Mouse (Mus musculus): Measurements from ENCODE around the gene Teddm1a. TPM values are rescaled to one million over a fixed set of nuclear protein-coding genes. Genes with fewer than 3 reads are reported as not detected.

Teddm1a gene
- total RNA-seq, 1 experiment: not detected

GRCm38 (mm10) chr1:153930431-153930830, 38.9 kb downstream of the Teddm1a start:
- no peak overlapping the region for H3K9ac ChIP-seq (ENCODE audit: insufficient read depth, low read depth, low read length, poor library complexity, severe bottlenecking)
- TF ChIP-seq ZNF384 (IDR thresholded peaks at IDR 0.05; ENCODE audit: low read depth, low read length): no peak
- no peak for TF ChIP-seq ZC3H11A (IDR thresholded peaks at IDR 0.05; ENCODE audit: borderline replicate concordance, low read depth, low read length)
- TF ChIP-seq CHD2 (IDR thresholded peaks at IDR 0.05; ENCODE audit: low read depth, low read length): no peak

GRCm38 (mm10) chr1:153933772-153934171, 42.2 kb downstream of the Teddm1a start:
- Histone ChIP-seq H3K27ac (ENCODE audit: insufficient read depth, low read depth, low read length, poor library complexity, severe bottlenecking) (no peak overlapping the region), H3K4me3 (ENCODE audit: insufficient read depth in 1 of 2, low read depth in 1 of 2, low read length in 2 of 2, poor library complexity in 1 of 2, severe bottlenecking in 1 of 2) (no peak overlapping the region), H3K9ac (ENCODE audit: insufficient read depth, low read depth, low read length, poor library complexity, severe bottlenecking) (no peak overlapping the region), H3K36me3 (ENCODE audit: control insufficient read depth, insufficient read depth, low read length, poor library complexity, severe bottlenecking) (no peaks in the 10 kb centered on the region), H3K9me3 (ENCODE audit: control insufficient read depth, insufficient read depth, low read depth, low read length) (no peaks in the 10 kb centered on the region), H3K4me1 (ENCODE audit: control insufficient read depth in 2 of 2, insufficient read depth in 2 of 2, low read length in 2 of 2, poor library complexity in 1 of 2) (peaks cover 0 to 5% of the 10 kb centered on the region in 2 experiments; a peak in 1 of 4 replicates)
- in situ Hi-C loops (cut with MboI; ENCODE audit: low sequenced_read_pairs in 2 of 2, unreplicated experiment in 2 of 2): no loop called here
- no peak for DNase-seq (ENCODE audit: low read depth, low spot score)
- TF ChIP-seq CHD2 (IDR thresholded peaks at IDR 0.05; ENCODE audit: low read depth, low read length): no peak
- TF ChIP-seq ZC3H11A (IDR thresholded peaks at IDR 0.05; ENCODE audit: borderline replicate concordance, low read depth, low read length): no peak
- TF ChIP-seq HCFC1 (IDR thresholded peaks at IDR 0.05; ENCODE audit: borderline replicate concordance, insufficient read depth, low read length): no peak
- no peak for TF ChIP-seq ZNF384 (IDR thresholded peaks at IDR 0.05; ENCODE audit: low read depth, low read length)
- TF ChIP-seq MAFK (IDR thresholded peaks at IDR 0.05; ENCODE audit: insufficient read depth, low read depth, low read length): no peak

More at GRCm38 (mm10) chr1:153930431-153930830, 38.9 kb downstream of the Teddm1a start:
- no peaks in the 10 kb centered on the region for H3K9me3 ChIP-seq (ENCODE audit: control insufficient read depth, insufficient read depth, low read depth, low read length)
- no peak for DNase-seq (ENCODE audit: low read depth, low spot score)
- in situ Hi-C loops (cut with MboI; ENCODE audit: low sequenced_read_pairs in 2 of 2, unreplicated experiment in 2 of 2): no loop called here
- H3K4me1 ChIP-seq (ENCODE audit: control insufficient read depth in 2 of 2, insufficient read depth in 2 of 2, low read length in 2 of 2, poor library complexity in 1 of 2): peaks cover 0 to 2% of the 10 kb centered on the region in 2 experiments; a peak in 1 of 4 replicates
- no peak overlapping the region for H3K4me3 ChIP-seq (ENCODE audit: insufficient read depth in 1 of 2, low read depth in 1 of 2, low read length in 2 of 2, poor library complexity in 1 of 2, severe bottlenecking in 1 of 2)
- no peak overlapping the region for H3K27ac ChIP-seq (ENCODE audit: insufficient read depth, low read depth, low read length, poor library complexity, severe bottlenecking)
- no peaks in the 10 kb centered on the region for H3K36me3 ChIP-seq (ENCODE audit: control insufficient read depth, insufficient read depth, low read length, poor library complexity, severe bottlenecking)

- Histone ChIP-seq H3K4me3 (ENCODE audit: insufficient read depth in 1 of 2, low read depth in 1 of 2, low read length in 2 of 2, poor library complexity in 1 of 2, severe bottlenecking in 1 of 2) (no peak overlapping the region), H3K4me1 (ENCODE audit: control insufficient read depth in 2 of 2, insufficient read depth in 2 of 2, low read length in 2 of 2, poor library complexity in 1 of 2) (peaks cover 0 to 5% of the 10 kb centered on the region in 2 experiments; a peak in 1 of 4 replicates), H3K36me3 (ENCODE audit: control insufficient read depth, insufficient read depth, low read length, poor library complexity, severe bottlenecking) (no peaks in the 10 kb centered on the region), H3K9ac (ENCODE audit: insufficient read depth, low read depth, low read length, poor library complexity, severe bottlenecking) (no peak overlapping the region), H3K27ac (ENCODE audit: insufficient read depth, low read depth, low read length, poor library complexity, severe bottlenecking) (no peak overlapping the region), H3K9me3 (ENCODE audit: control insufficient read depth, insufficient read depth, low read depth, low read length) (no peaks in the 10 kb centered on the region)
- in situ Hi-C loops (cut with MboI; ENCODE audit: low sequenced_read_pairs in 2 of 2, unreplicated experiment in 2 of 2): no loop called here
- TF ChIP-seq ZC3H11A (IDR thresholded peaks at IDR 0.05; ENCODE audit: borderline replicate concordance, low read depth, low read length) (no peak), MAFK (IDR thresholded peaks at IDR 0.05; ENCODE audit: insufficient read depth, low read depth, low read length) (no peak), ZNF384 (IDR thresholded peaks at IDR 0.05; ENCODE audit: low read depth, low read length) (no peak)
- no peak for DNase-seq (ENCODE audit: low read depth, low spot score)
Measured at GRCm38 (mm10) chr1:153935844-153936380, 44.4 kb downstream of the Teddm1a start.

GRCm38 (mm10) chr1:153937025-153937424, 45.5 kb downstream of the Teddm1a start:
- H3K4me1 ChIP-seq (ENCODE audit: control insufficient read depth in 2 of 2, insufficient read depth in 2 of 2, low read length in 2 of 2, poor library complexity in 1 of 2): peaks cover 0 to 5% of the 10 kb centered on the region in 2 experiments; a peak in 1 of 4 replicates
- TF ChIP-seq ZNF384 (IDR thresholded peaks at IDR 0.05; ENCODE audit: low read depth, low read length) (no peak), ZC3H11A (IDR thresholded peaks at IDR 0.05; ENCODE audit: borderline replicate concordance, low read depth, low read length) (no peak), HCFC1 (IDR thresholded peaks at IDR 0.05; ENCODE audit: borderline replicate concordance, insufficient read depth, low read length) (no peak), CHD2 (IDR thresholded peaks at IDR 0.05; ENCODE audit: low read depth, low read length) (no peak), MAFK (IDR thresholded peaks at IDR 0.05; ENCODE audit: insufficient read depth, low read depth, low read length) (no peak)

GRCm38 (mm10) chr1:153940986-153941385, 49.4 kb downstream of the Teddm1a start:
- Histone ChIP-seq H3K9ac (ENCODE audit: insufficient read depth, low read depth, low read length, poor library complexity, severe bottlenecking) (no peak overlapping the region), H3K36me3 (ENCODE audit: control insufficient read depth, insufficient read depth, low read length, poor library complexity, severe bottlenecking) (no peaks in the 10 kb centered on the region), H3K9me3 (ENCODE audit: control insufficient read depth, insufficient read depth, low read depth, low read length) (no peaks in the 10 kb centered on the region), H3K4me1 (ENCODE audit: control insufficient read depth in 2 of 2, insufficient read depth in 2 of 2, low read length in 2 of 2, poor library complexity in 1 of 2) (no peaks in the 10 kb centered on the region), H3K27ac (ENCODE audit: insufficient read depth, low read depth, low read length, poor library complexity, severe bottlenecking) (no peak overlapping the region), H3K4me3 (ENCODE audit: insufficient read depth in 1 of 2, low read depth in 1 of 2, low read length in 2 of 2, poor library complexity in 1 of 2, severe bottlenecking in 1 of 2) (no peak overlapping the region)
- in situ Hi-C loops (cut with MboI; ENCODE audit: low sequenced_read_pairs in 2 of 2, unreplicated experiment in 2 of 2): no loop called here
- TF ChIP-seq HCFC1 (IDR thresholded peaks at IDR 0.05; ENCODE audit: borderline replicate concordance, insufficient read depth, low read length) (no peak), CHD2 (IDR thresholded peaks at IDR 0.05; ENCODE audit: low read depth, low read length) (no peak), MAFK (IDR thresholded peaks at IDR 0.05; ENCODE audit: insufficient read depth, low read depth, low read length) (no peak), ZNF384 (IDR thresholded peaks at IDR 0.05; ENCODE audit: low read depth, low read length) (no peak), ZC3H11A (IDR thresholded peaks at IDR 0.05; ENCODE audit: borderline replicate concordance, low read depth, low read length) (no peak)
- no peak for DNase-seq (ENCODE audit: low read depth, low spot score)

More at GRCm38 (mm10) chr1:153937025-153937424, 45.5 kb downstream of the Teddm1a start:
- in situ Hi-C loops (cut with MboI; ENCODE audit: low sequenced_read_pairs in 2 of 2, unreplicated experiment in 2 of 2): no loop called here
- H3K27ac ChIP-seq (ENCODE audit: insufficient read depth, low read depth, low read length, poor library complexity, severe bottlenecking): no peak overlapping the region
- DNase-seq (ENCODE audit: low read depth, low spot score): no peak
- no peaks in the 10 kb centered on the region for H3K9me3 ChIP-seq (ENCODE audit: control insufficient read depth, insufficient read depth, low read depth, low read length)
- H3K4me3 ChIP-seq (ENCODE audit: insufficient read depth in 1 of 2, low read depth in 1 of 2, low read length in 2 of 2, poor library complexity in 1 of 2, severe bottlenecking in 1 of 2): no peak overlapping the region
- H3K36me3 ChIP-seq (ENCODE audit: control insufficient read depth, insufficient read depth, low read length, poor library complexity, severe bottlenecking): no peaks in the 10 kb centered on the region
- no peak overlapping the region for H3K9ac ChIP-seq (ENCODE audit: insufficient read depth, low read depth, low read length, poor library complexity, severe bottlenecking)

Measured in ES-E14 (cell line).